ENCODE assay signal across 9 mouse cellular contexts in genomic region chr16:18210701-18211416, GRCm38 (mm10). TPM values are rescaled to one million over a fixed set of nuclear protein-coding genes. Genes with fewer than 3 reads are reported as not detected.
DNase-seq lines count a peak whose midpoint lies in the region; ATAC-seq lines count a peak whose summit lies in the region.
"Had no signal": no experiment of that assay in that cellular context is flagged by ENCODE, and none has a peak within 500 bp of the region (broad histone marks: within the 10 kb centered on the region; RNA-seq: fewer than 3 reads in every experiment).

No protein-coding gene starts in this region.

- no peaks in the 10 kb centered on the region for H3K36me3 ChIP-seq in neural tube, embryonic 15.5 days
- no peaks in the 10 kb centered on the region for H3K36me3 ChIP-seq in intestine, embryonic 14.5 days (ENCODE audit: control insufficient read depth, insufficient read depth, low read length)

- peak; percentile 65 for DNase-seq in neural tube, embryonic 10.5 days (ENCODE audit: extremely low spot score, low spot score)
- DNase-seq in ZHBTc4 (ENCODE audit: low read depth, low spot score), result peak; percentile 73
- DNase-seq in intestine, embryonic 14.5 days (ENCODE audit: low spot score), result peak; percentile 83
- peak; percentile 75 to 88 for DNase-seq in left cerebral cortex, postnatal 25 days (ENCODE audit: low spot score in 2 of 2)
- DNase-seq in thymus, postnatal 4 days, result peak; percentile 79

- no peak for ATAC-seq in neural tube, embryonic 15.5 days (ENCODE audit: low FRiP score)
- ATAC-seq in common myeloid progenitor, adult 5-6 weeks (replicated peaks; ENCODE audit: low read depth, poor library complexity, severe bottlenecking), result peak; percentile 66
- peak; percentile 36; the same call in 1 of the 2 replicates for ATAC-seq in intestine, embryonic 14.5 days (replicated peaks; ENCODE audit: low FRiP score, low TSS enrichment, low read depth)
- ATAC-seq in megakaryocyte-erythroid progenitor cell, adult 5-6 weeks (replicated peaks; ENCODE audit: low FRiP score, low TSS enrichment, poor library complexity, severe bottlenecking), result peak; percentile 42

- no peak overlapping the region for H3K4me3 ChIP-seq in neural tube, embryonic 15.5 days (replicated peaks)
- no peak overlapping the region for H3K4me3 ChIP-seq in intestine, embryonic 14.5 days (ENCODE audit: low read depth, low read length)
- H3K4me3 ChIP-seq: myocyte had no signal

- H3K27ac ChIP-seq in neural tube, embryonic 15.5 days (replicated peaks), result no peak overlapping the region
- H3K27ac ChIP-seq in intestine, embryonic 14.5 days (ENCODE audit: low read depth), result no peak overlapping the region

- no peak overlapping the region for H3K9ac ChIP-seq in neural tube, embryonic 15.5 days (replicated peaks)
- no peak overlapping the region for H3K9ac ChIP-seq in intestine, embryonic 14.5 days (ENCODE audit: low read length)

- intact Hi-C loops in left cerebral cortex, postnatal 25 days (cut with DNase I), result loop anchor here (1.0 to 5.0 kb wide), 3 partner anchors 39 to 159 kb away; partner anchors contain the start of gene Dgcr6

- H3K27me3 ChIP-seq in neural tube, embryonic 15.5 days (replicated peaks), result no peaks in the 10 kb centered on the region
- no peaks in the 10 kb centered on the region for H3K27me3 ChIP-seq in intestine, embryonic 14.5 days (replicated peaks; ENCODE audit: control insufficient read depth, insufficient read depth, low read length)

- no peak overlapping the region for H3K4me2 ChIP-seq in neural tube, embryonic 15.5 days
- H3K4me2 ChIP-seq in intestine, embryonic 14.5 days (ENCODE audit: low read length), result no peak overlapping the region

- no peaks in the 10 kb centered on the region for H3K9me3 ChIP-seq in neural tube, embryonic 15.5 days (replicated peaks)
- no peaks in the 10 kb centered on the region for H3K9me3 ChIP-seq in intestine, embryonic 14.5 days (ENCODE audit: control insufficient read depth, low read length)

- peaks cover 60% of the 10 kb centered on the region for H3K4me1 ChIP-seq in neural tube, embryonic 15.5 days
- 0 out of 2 replicates have a peak, but pooled peaks cover 4% of the 10 kb centered on the region for H3K4me1 ChIP-seq in intestine, embryonic 14.5 days (replicated peaks; ENCODE audit: control insufficient read depth, insufficient read depth, low read length)

- WGBS in neural tube, embryonic 15.5 days, result 29% methylated on average over 8 of the region's 8 CpGs
- 23% methylated on average over 8 of the region's 8 CpGs for WGBS in intestine, embryonic 14.5 days

RNA-seq across cellular contexts. Expression of gene Ccdc188, which starts 6.8 kb away (rescaled TPM):
- not detected in 2 replicates for polyA plus RNA-seq in neural tube, embryonic 15.5 days (2015; fragmentation: Nextera tagmentation; extraction: Ambion mirVana)
- not detected in 2 replicates for total RNA-seq in common myeloid progenitor, adult 5-6 weeks (2017)
- polyA plus RNA-seq in intestine, embryonic 14.5 days (2014; fragmentation: Nextera tagmentation; extraction: Ambion mirVana), result not detected in 2 replicates
- not detected for total RNA-seq in left cerebral cortex, postnatal 25 days (2021)
- not detected in 2 replicates for total RNA-seq in megakaryocyte-erythroid progenitor cell, adult 5-6 weeks (2014; fragmentation: Nextera tagmentation)
- not detected in 2 replicates for total RNA-seq in megakaryocyte-erythroid progenitor cell, adult 5-6 weeks (2017)
- polyA plus RNA-seq: myocyte had no signal

RNA-seq across cellular contexts. Expression of gene Zdhhc8, which starts 24.1 kb away (rescaled TPM):
- 16.9 and 19.2 TPM in 2 replicates for polyA plus RNA-seq in neural tube, embryonic 15.5 days (2015; fragmentation: Nextera tagmentation; extraction: Ambion mirVana)
- 3.6 and 10.1 TPM in 2 replicates for total RNA-seq in common myeloid progenitor, adult 5-6 weeks (2017)
- 11.5 and 15.1 TPM in 2 replicates for polyA plus RNA-seq in intestine, embryonic 14.5 days (2014; fragmentation: Nextera tagmentation; extraction: Ambion mirVana)
- 100 to 1,000 TPM; 140 to 144 TPM for total RNA-seq in left cerebral cortex, postnatal 25 days (2021)
- 3.1 and 4.8 TPM in 2 replicates for total RNA-seq in megakaryocyte-erythroid progenitor cell, adult 5-6 weeks (2014; fragmentation: Nextera tagmentation)
- total RNA-seq in megakaryocyte-erythroid progenitor cell, adult 5-6 weeks (2017), result 0.56 and 4.5 TPM in 2 replicates

RNA-seq across cellular contexts. Expression of gene Trmt2a, which starts 37.6 kb away (rescaled TPM):
- 96.4 and 97.1 TPM in 2 replicates for polyA plus RNA-seq in neural tube, embryonic 15.5 days (2015; fragmentation: Nextera tagmentation; extraction: Ambion mirVana)
- 86.6 and 110 TPM in 2 replicates for total RNA-seq in common myeloid progenitor, adult 5-6 weeks (2017)
- 110 and 117 TPM in 2 replicates for polyA plus RNA-seq in intestine, embryonic 14.5 days (2014; fragmentation: Nextera tagmentation; extraction: Ambion mirVana)
- 10 to 100 TPM; 48.0 to 52.9 TPM for total RNA-seq in left cerebral cortex, postnatal 25 days (2021)
- total RNA-seq in megakaryocyte-erythroid progenitor cell, adult 5-6 weeks (2014; fragmentation: Nextera tagmentation), result 162 and 237 TPM in 2 replicates
- total RNA-seq in megakaryocyte-erythroid progenitor cell, adult 5-6 weeks (2017), result 56.6 and 73.7 TPM in 2 replicates

RNA-seq across cellular contexts. Expression of gene Ranbp1, which starts 37.7 kb away (rescaled TPM):
- 364 and 412 TPM in 2 replicates for polyA plus RNA-seq in neural tube, embryonic 15.5 days (2015; fragmentation: Nextera tagmentation; extraction: Ambion mirVana)
- total RNA-seq in common myeloid progenitor, adult 5-6 weeks (2017), result 518 and 584 TPM in 2 replicates
- polyA plus RNA-seq in intestine, embryonic 14.5 days (2014; fragmentation: Nextera tagmentation; extraction: Ambion mirVana), result 725 and 734 TPM in 2 replicates
- total RNA-seq in left cerebral cortex, postnatal 25 days (2021), result 10 to 100 TPM; 84.7 to 92.5 TPM
- total RNA-seq in megakaryocyte-erythroid progenitor cell, adult 5-6 weeks (2014; fragmentation: Nextera tagmentation), result 485 and 544 TPM in 2 replicates
- 572 and 765 TPM in 2 replicates for total RNA-seq in megakaryocyte-erythroid progenitor cell, adult 5-6 weeks (2017)

RNA-seq across cellular contexts. Expression of gene Gm49776, which starts 47.3 kb away (rescaled TPM):
- polyA plus RNA-seq in neural tube, embryonic 15.5 days (2015; fragmentation: Nextera tagmentation; extraction: Ambion mirVana), result 1.4 and 5.4 TPM in 2 replicates
- not detected in 2 replicates for total RNA-seq in common myeloid progenitor, adult 5-6 weeks (2017)
- polyA plus RNA-seq in intestine, embryonic 14.5 days (2014; fragmentation: Nextera tagmentation; extraction: Ambion mirVana), result 4.4 TPM in 1 of 2 replicates, not detected in the other
- 1 to 10 TPM in 1 of 2 experiments, not detected in 1; 1.5 TPM for total RNA-seq in left cerebral cortex, postnatal 25 days (2021)
- total RNA-seq in megakaryocyte-erythroid progenitor cell, adult 5-6 weeks (2014; fragmentation: Nextera tagmentation), result not detected in 2 replicates
- 0.47 TPM in 1 of 2 replicates, not detected in the other for total RNA-seq in megakaryocyte-erythroid progenitor cell, adult 5-6 weeks (2017)

Comparison
In these comparisons a context has a peak if more than half of its experiments do, and no peak if none do; other contexts are left out.
1. RNA of gene Zdhhc8, which starts 24.1 kb away (total RNA-seq): 140 to 144 TPM in left cerebral cortex, postnatal 25 days; 3.6 to 10.1 TPM in common myeloid progenitor, adult 5-6 weeks and 0.56 to 4.8 TPM in megakaryocyte-erythroid progenitor cell, adult 5-6 weeks; every median in the first group is over 10 times any median in the second.
2. Peak in every context shown above with its lines, with median percentiles within 50 percentile points of each other: DNase-seq.